Mouse (Mus musculus) heart, postnatal 4 days (tissue): ENCODE results near the gene Tex22. TPM values are rescaled to one million over a fixed set of nuclear protein-coding genes. Genes with fewer than 3 reads are reported as not detected.

Source experiments
- DNase-seq: peaks from one replicate; pipeline ENCODE4 v3.0.0; 2021
- total RNA-seq, 2 experiments: library from RNA; stranded (reverse); gene quantifications; 2 replicates each; pipeline ENCODE4 v1.2.3; 2021

Tex22 gene
- total RNA-seq, 2 experiments from 2014 or later, result 0.29 TPM; not detected in 1

DNA sequence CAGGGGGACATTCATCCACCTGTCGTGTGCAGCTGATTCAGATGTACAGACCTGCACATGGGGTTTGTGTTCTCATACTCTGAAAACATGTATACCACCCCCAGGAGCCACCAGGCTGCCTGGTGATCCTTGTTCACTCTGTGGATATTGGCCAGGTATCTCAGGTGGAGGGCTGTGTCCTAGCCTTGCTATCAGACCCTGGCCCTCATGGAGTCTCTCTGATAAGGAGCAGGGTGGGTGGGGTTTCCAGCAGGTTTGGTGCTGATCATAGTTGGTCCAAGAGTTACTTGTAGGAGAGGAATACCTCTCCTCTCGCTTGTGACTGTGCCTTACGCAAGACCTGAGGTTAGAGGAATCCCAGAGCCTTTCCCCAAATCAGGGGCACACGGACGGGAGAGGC is 14.1 kb upstream of the Tex22 start:
- no peak for DNase-seq

- no peak for DNase-seq
Observed at GRCm38 (mm10) chr12:113061606-113062005, 12.7 kb upstream of the Tex22 start.

GRCm38 (mm10) chr12:113062201-113062600 is 12.1 kb upstream of the Tex22 start:
- no peak for DNase-seq

- no peak for DNase-seq
Observed at GRCm38 (mm10) chr12:113063700-113064099, 10.6 kb upstream of the Tex22 start.

- DNase-seq, result no peak
Observed at GRCm38 (mm10) chr12:113068002-113068401, 6.3 kb upstream of the Tex22 start.

DNA sequence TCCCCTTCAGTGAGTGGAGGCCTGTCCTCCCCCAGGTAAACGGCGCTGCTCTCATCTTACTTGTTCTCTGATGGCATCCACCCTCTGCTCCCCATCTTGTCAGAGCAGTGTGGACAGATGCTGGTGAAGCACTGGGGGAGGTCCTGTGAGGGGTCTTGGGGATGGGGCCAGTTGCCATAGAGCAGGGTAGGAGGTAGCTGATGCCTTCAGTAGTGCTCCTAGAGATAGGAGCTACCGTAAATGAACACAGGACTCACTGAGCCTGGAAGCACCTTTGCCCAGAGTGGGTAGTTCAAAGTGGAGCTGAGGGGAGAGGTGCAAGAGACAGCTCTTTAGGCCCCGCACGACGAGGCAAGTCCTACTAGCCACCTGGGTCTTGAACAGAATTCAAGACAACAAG is 4.9 kb upstream of the Tex22 start:
- DNase-seq, result no peak

GRCm38 (mm10) chr12:113071321-113071720 is 3.0 kb upstream of the Tex22 start:
- no peak for DNase-seq

DNA sequence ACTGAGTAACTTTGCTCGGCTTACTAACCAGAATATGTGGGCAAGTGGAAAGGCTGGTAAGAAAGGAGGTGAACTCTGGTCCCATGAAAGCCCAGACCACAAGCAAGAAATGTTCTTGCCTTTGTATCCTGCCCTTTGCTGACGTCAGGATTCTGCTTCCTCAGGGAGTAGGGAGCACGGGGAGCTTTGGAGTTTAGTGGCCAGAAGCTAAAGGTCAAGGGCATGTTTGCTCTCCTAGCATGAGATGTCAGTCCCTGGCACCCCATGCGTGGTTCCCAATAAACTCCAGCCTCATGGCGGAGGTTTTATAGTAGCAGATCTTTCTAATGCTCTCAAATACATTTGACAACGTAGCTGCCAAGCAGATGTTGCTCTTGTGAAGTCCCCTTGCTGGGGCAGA is 2.5 kb upstream of the Tex22 start:
- DNase-seq, result no peak

DNA sequence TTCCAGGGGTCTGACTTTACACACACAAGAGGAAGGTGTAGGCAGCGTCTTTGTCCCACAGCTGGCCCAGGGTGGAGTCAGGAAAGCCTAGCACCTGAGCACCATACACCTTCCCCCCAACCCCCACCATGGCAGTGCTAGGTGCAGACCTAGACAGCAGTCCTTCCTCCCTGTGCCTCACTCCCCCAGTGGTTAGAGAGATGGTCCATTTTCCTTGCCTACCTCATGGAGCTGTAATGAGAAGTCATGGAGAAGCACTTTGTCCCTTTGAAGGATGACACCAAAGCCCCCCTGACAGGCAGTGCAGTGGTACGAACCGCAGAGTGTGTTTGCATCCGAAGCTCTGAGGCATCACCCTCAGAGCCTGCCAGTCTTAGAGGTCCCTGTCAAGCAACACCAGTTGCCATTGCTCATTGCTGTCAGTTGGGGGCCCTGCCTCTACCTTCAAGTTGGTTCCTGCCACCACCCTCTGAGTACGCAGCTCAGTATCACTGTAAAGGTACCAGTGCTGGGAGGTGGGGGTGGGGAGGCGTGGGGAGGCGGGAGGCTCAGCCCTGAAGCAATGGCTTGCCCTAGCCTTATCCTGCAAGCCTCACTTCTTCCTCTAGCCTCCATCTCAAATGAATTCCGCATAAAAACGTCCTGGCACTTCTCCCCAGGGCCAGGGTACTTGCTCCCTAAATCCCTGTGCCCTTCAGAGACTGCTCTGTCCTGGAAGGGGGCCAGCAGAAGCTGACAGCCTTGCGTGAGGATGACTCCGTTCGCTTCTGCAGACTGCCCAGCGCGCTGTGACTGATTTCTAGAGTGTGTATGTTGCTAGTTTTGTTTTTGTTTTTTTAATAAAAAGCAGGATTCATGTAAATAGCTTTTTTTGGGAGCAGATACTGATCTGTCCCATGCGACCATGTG is 628 bp upstream of the Tex22 start:
- DNase-seq, result peak; percentile 49

DNA sequence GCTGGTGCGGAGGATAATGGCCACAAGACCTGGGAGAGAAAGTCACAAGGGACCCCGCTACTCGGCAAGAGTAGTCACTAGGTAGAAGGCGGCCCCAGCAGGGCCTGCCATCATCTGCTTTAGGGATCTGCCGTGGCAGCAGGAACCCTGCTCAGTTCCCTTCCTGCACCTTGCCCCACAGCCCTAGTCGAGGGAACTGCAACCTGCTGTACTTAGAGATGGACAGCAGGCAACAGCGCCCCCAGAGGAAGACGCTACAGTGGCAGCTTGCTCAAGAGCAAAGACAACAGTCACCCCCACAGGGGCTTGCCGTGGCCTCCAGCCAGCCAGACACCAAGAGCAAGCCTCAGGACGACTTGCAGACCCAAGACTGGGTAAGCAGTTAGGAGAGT is 757 bp downstream of the Tex22 start:
- DNase-seq, result peak; percentile 91

- DNase-seq, result no peak
Observed at GRCm38 (mm10) chr12:113075486-113075885, 1.2 kb downstream of the Tex22 start.

- no peak for DNase-seq
Observed at GRCm38 (mm10) chr12:113087276-113087675, 13.0 kb downstream of the Tex22 start.

DNA sequence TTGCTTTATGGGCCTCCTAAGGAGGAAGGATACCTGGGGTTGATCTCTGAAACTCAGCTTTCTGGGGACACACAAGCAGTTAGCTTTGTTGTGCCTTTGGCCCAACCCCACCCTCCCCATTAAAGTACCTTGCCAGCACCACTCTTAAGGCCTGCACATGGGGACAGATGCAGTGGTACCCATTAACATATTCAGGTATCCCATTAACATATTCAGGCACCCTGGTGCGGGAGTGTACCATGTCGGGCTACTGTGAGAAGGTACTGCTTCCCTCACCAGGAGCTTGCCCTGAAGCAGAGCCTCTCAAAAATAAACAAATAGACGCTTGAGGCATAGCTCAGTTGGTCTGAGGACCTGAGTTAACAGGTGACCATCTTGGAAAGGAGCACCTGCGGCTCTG is 13.7 kb downstream of the Tex22 start:
- DNase-seq, result no peak

GRCm38 (mm10) chr12:113089107-113089506 is 14.8 kb downstream of the Tex22 start:
- DNase-seq, result no peak

- DNase-seq, result no peak
Observed at GRCm38 (mm10) chr12:113090053-113090452, 15.8 kb downstream of the Tex22 start.

DNA sequence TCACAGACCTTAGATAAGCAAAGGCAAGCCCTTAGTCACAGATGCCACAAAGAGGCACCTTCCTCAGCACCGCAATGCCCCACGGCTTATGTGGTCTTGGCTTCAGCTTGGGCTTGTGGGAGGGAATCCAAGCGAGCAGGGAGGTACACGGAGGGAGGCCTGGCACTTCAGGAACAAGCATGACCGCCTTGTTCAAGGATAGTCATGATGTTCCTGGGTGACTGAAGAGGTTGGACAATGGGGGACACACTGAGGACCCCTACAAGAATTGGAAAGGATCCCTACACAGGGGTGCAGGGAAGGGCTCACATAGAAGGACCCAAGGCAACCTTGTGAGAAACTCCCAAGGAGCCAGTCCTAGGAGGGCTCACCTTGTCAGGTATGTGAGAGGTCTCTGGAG is 22.7 kb downstream of the Tex22 start:
- no peak for DNase-seq

DNA sequence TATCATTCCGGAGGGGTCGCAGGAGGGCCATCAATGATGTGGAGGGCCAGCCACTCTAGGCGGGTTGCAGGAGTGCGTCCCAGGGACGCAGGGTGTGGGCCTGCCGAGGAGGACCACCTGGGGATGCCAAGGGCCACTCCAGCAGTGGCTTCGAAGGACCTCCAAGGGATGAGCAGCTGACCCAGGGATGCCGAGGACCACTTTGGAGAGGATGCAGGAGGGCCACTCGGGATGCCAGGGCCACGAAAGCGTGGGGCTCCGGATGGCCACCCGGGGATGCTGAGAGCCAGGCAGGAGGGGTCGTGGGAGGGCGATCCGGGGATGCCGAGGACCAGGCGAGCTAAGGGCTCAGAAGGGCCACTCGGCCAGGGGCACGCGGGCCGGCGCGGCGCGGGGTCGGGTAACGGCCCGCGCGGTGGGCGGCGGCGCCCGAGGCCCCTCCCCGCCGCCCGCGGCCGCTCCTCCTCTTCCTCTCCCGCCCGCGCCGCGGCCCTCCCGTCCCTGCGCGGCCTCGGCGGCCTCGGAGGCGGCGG is 23.5 kb downstream of the Tex22 start, which contains the start of gene Mta1:
Gene Mta1 (plus strand): TSS at position 530 of the 533 bp plus-strand sequence.
- peak; percentile 59 for DNase-seq

DNA sequence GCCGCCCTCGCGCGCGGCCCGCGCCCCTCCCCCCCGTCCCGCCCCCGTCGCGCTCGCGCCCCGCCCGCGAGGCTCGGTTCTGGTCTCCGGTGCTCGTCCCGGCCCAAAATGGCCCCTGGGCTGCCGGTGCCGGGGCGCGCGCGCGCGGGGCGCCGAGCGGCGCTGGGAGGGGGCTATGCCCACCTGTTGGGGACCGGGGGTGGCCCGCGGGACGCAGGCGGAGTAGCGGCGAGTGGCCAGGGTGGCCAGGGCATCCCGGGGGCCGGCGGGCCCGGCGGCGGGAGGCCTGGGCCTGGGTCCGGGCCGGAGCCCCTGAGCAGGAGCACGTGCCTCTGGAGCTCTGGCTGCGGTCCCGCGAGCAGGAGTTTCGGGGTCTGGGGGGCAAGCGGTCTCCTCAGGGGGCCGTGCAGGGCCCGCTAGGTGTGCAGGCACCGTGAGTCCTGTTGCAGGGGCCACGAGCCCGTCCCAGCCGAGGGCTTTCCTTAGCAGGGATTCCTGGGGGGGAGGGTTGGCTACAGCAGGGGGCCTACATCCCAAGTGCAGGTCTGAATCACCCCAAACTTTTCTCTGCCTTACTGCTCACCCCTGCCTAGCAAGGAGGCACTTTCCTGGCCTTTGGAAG is 24.3 kb downstream of the Tex22 start:
- no peak for DNase-seq

DNA sequence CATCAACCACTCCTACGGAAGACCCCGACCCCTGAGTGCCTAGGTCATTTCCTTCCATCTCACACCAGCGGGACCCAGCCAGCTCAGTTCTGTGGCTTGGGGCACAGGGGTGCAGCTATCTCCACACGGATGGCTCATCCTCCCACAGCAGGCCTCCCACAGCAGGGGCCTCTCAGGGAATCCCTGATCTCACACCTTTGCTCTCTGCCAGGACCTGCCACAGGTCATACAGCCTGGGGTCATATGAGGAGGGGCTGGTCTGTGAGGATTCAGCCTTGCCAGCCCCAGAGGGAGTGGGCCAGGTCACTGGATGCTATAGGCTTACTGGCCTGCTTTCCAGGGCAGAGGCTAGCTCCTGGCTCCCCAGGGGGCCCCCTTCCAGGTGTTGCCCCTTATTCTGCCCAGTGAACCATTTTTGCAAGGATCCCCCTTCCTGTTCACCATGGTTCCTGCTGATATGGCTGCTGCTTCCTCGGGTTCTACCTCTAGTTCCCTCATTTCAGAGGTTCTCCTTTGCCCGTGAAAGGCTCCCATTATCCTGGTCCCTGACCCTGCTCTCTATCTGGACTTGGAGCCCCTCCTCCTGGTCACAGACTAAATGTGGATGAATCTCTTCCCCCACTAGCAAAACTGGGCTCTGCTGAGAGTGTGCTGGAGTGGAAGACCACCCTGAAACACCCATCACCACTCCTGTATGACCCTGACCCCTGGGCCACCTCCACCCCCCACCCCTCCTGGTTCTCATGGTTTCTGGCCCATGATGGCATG is 25.4 kb downstream of the Tex22 start:
- no peak for DNase-seq

- peak; percentile 70 for DNase-seq
Observed at GRCm38 (mm10) chr12:113100448-113101076, 26.3 kb downstream of the Tex22 start.

DNA sequence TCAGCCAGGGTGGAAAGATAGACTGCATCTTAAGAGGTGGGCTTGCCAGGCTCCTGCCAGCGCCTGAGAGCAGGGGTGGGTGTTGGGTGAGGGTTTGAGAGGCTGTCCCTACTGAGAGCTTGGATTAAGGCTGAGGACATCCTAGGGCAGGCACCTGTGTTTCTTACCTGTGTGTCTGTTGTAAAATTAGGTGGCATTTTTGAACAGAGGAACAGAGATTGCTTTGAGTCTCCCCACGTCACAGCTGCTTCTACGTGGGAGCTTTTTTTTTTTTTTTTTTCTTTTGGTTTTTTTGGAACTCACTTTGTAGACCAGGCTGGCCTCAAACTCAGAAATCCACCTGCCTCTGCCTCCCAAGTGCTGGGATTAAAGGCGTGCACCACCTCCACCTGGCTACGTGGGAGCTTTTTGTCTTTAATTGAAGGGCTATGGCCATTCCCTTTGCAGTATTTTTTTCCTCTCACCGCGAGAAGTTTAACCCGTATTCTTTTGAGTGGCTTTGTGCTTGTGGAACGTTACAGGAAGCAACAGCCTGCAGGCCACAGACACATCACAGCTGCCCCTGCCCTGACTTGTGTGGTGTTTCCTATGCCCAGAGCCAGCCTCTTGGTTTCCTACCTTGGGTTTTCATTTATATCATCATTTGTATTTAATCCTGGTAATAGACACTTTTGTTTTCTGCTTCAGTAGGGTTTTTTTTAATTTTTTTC is 27.1 kb downstream of the Tex22 start:
- DNase-seq, result no peak

DNA sequence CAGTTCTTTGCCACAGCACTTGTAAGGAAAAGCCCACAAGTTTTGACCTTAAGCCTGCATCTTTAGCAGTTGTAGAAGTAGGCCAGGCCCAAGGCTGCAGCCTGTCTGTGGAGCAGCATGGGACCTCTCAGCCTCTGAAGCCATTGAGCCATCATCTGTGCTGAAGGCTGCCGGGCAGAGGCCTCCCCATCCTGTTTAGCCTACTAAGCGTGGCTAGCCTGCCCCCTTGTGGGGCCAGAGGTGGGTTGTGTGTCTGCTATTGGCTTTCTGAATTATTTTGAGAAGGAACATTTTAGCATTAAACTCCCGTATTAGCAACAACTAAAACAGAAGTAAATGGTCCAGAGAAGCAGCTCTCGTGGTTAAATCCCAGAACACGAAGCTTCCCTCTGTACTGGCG is 28.2 kb downstream of the Tex22 start:
- DNase-seq, result peak; percentile 72
